Mouse (Mus musculus) cerebellum, adult 2 months (tissue): ENCODE data around the gene Pzp. TPM values are rescaled to one million over a fixed set of nuclear protein-coding genes. Genes with fewer than 3 reads are reported as not detected.

ENCODE experiments used
- DNase-seq, 2 experiments: peaks; one replicate each; pipeline ENCODE4 v3.0.0; 2021
- H3K27ac ChIP-seq: fragments of 200-500 bp; 2 replicates; pipeline ENCODE4 v1.5.1; 2012; ENCODE audit warnings: low read length, control low read depth, inconsistent platforms; ENCODE audit not compliant: insufficient read depth
- H3K27me3 ChIP-seq: fragments of 200-500 bp; 2 replicates; pipeline ENCODE4 v1.6.1; 2012; ENCODE audit warnings: inconsistent platforms, mild to moderate bottlenecking, low read length, moderate library complexity; ENCODE audit not compliant: control insufficient read depth, insufficient read depth
- H3K4me1 ChIP-seq: fragments of 200-500 bp; 2 replicates; pipeline ENCODE4 v1.6.1; 2011; ENCODE audit warnings: low read length; ENCODE audit not compliant: control insufficient read depth, insufficient read depth
- H3K4me3 ChIP-seq: fragments of 200-500 bp; replicated peaks from 2 replicates; pipeline ENCODE3; 2011; ENCODE audit warnings: mild to moderate bottlenecking, low read depth, low read length, control low read depth; ENCODE audit not compliant: insufficient read depth
- CTCF ChIP-seq: fragments of 200-500 bp; IDR thresholded peaks from 2 replicates; pipeline ENCODE4 v1.5.1; 2011; ENCODE audit warnings: low read depth, mild to moderate bottlenecking, control low read depth, low read length, moderate library complexity, borderline replicate concordance; ENCODE audit not compliant: insufficient read depth
- POLR2A ChIP-seq: fragments of 200-500 bp; IDR thresholded peaks from 2 replicates; pipeline ENCODE4 v1.6.1; 2011; ENCODE audit warnings: low read length, control low read depth, borderline replicate concordance; ENCODE audit not compliant: insufficient read depth
- WGBS: fragments of 180-500 bp; shearing (Covaris S2); methylation state at CpG from one replicate; pipeline ENCODE4 v1.1.7; 2018; 5-methylcytosine and 5-hydroxymethylcytosine counted together
- polyA plus RNA-seq: library from polyadenylated mRNA; depleted of rRNA; stranded (reverse); fragments of >200 nt; gene quantifications from 2 replicates; pipeline ENCODE4 v1.2.3, GENCODE M21; 2012

Gene Pzp
- polyA plus RNA-seq, 1 experiment, result not detected

GRCm38 (mm10) chr6:128457186-128457585 lies 69.3 kb downstream of the Pzp start:
- no peak for TF ChIP-seq POLR2A
- TF ChIP-seq CTCF, result no peak
- H3K27me3 ChIP-seq, result no peaks in the 10 kb centered on the region
- WGBS, result 82% methylated on average over 5 of the region's 5 CpGs
- H3K4me1 ChIP-seq, result no peaks in the 10 kb centered on the region
- H3K4me3 ChIP-seq, result no peak overlapping the region
- H3K27ac ChIP-seq, result no peak overlapping the region
- no peak for DNase-seq

- no peak for DNase-seq
- Histone ChIP-seq H3K27me3 (no peaks in the 10 kb centered on the region), H3K4me3 (no peak overlapping the region), H3K27ac (no peak overlapping the region), H3K4me1 (no peaks in the 10 kb centered on the region)
- TF ChIP-seq POLR2A (no peak), CTCF (no peak)
- 65% methylated on average over 12 of the region's 12 CpGs for WGBS
Measured at GRCm38 (mm10) chr6:128455835-128456605, 70.5 kb downstream of the Pzp start.

GRCm38 (mm10) chr6:128447063-128447462 lies 79.5 kb downstream of the Pzp start:
- Histone ChIP-seq H3K27me3 (no peaks in the 10 kb centered on the region), H3K4me1 (no peaks in the 10 kb centered on the region), H3K27ac (no peak overlapping the region), H3K4me3 (no peak overlapping the region)
- 93% methylated on average over 5 of the region's 5 CpGs for WGBS
- DNase-seq, result no peak
- no peak for TF ChIP-seq POLR2A
- TF ChIP-seq CTCF, result no peak

GRCm38 (mm10) chr6:128445761-128446535 lies 80.6 kb downstream of the Pzp start:
- TF ChIP-seq POLR2A (no peak), CTCF (peak; percentile 76)
- Histone ChIP-seq H3K4me1 (no peaks in the 10 kb centered on the region), H3K27me3 (no peaks in the 10 kb centered on the region), H3K4me3 (no peak overlapping the region), H3K27ac (no peak overlapping the region)
- 18% methylated on average over 14 of the region's 14 CpGs for WGBS
- DNase-seq, result peak; percentile 59 to 67

- Histone ChIP-seq H3K4me1 (peaks cover 7% of the 10 kb centered on the region), H3K4me3 (no peak overlapping the region), H3K27ac (no peak overlapping the region), H3K27me3 (no peaks in the 10 kb centered on the region)
- DNase-seq, result no peak
- 84% methylated on average over 2 of the region's 2 CpGs for WGBS
- TF ChIP-seq POLR2A, result no peak
- TF ChIP-seq CTCF, result no peak
Measured at GRCm38 (mm10) chr6:128440238-128440637, 86.3 kb downstream of the Pzp start.

GRCm38 (mm10) chr6:128438871-128439341 lies 87.6 kb downstream of the Pzp start:
- no peaks in the 10 kb centered on the region for H3K27me3 ChIP-seq
- peak overlapping the region; percentile 4 for H3K27ac ChIP-seq
- peak; percentile 44 to 65 for DNase-seq
- H3K4me3 ChIP-seq, result peak overlapping the region; percentile 55
- H3K4me1 ChIP-seq, result peaks cover 15% of the 10 kb centered on the region
- WGBS, result 13% methylated on average over 18 of the region's 18 CpGs
- no peak for TF ChIP-seq POLR2A
- TF ChIP-seq CTCF, result no peak

- Histone ChIP-seq H3K4me3 (peak within 1 kb of the TSS; percentile 92), H3K27ac (peak within 1 kb of the TSS; percentile 60), H3K4me1 (peaks cover 17% of the 10 kb centered on the region), H3K27me3 (no peaks in the 10 kb centered on the region)
- peak; percentile 88 for TF ChIP-seq POLR2A
- TF ChIP-seq CTCF, result no peak
- DNase-seq, result peak; percentile 93 to 95
- WGBS, result under 1% methylated on average over 63 of the region's 67 CpGs
Measured at GRCm38 (mm10) chr6:128438317-128438870, 88.1 kb downstream of the Pzp start, which contains the start of gene Fkbp4. Fkbp4 (minus strand) TSS chr6:128438677.
